Mouse (Mus musculus) embryonic facial prominence, embryonic 13.5 days (tissue): ENCODE measurements around the gene Abcc6. TPM values are rescaled to one million over a fixed set of nuclear protein-coding genes. Genes with fewer than 3 reads are reported as not detected.

ENCODE experiments used
- ATAC-seq: fragments of 200-750 bp; cut with Nextera tagmentation; 2 replicates; pipeline ENCODE4 v1.8.0; 2017; ENCODE audit warnings: low read depth; ENCODE audit not compliant: insufficient number of reproducible peaks, insufficient read depth, low FRiP score, low TSS enrichment
- H3K27ac ChIP-seq: fragments of 300-500 bp; sonication (generic); 2 replicates; pipeline ENCODE4 v1.5.1; 2015; ENCODE audit warnings: moderate library complexity, mild to moderate bottlenecking, inconsistent platforms
- H3K27me3 ChIP-seq: fragments of 300-500 bp; sonication (generic); 2 replicates; pipeline ENCODE4 v1.6.1; 2015; ENCODE audit warnings: mild to moderate bottlenecking, inconsistent platforms
- H3K36me3 ChIP-seq: fragments of 300-500 bp; sonication (generic); 2 replicates; pipeline ENCODE4 v1.6.1; 2015; ENCODE audit warnings: mild to moderate bottlenecking, inconsistent platforms
- H3K4me1 ChIP-seq: fragments of 300-500 bp; sonication (generic); 2 replicates; pipeline ENCODE4 v1.6.1; 2015; ENCODE audit warnings: inconsistent platforms
- H3K4me2 ChIP-seq: fragments of 300-500 bp; sonication (generic); 2 replicates; pipeline ENCODE4 v1.6.1; 2015; ENCODE audit warnings: moderate library complexity, mild to moderate bottlenecking, inconsistent platforms
- H3K4me3 ChIP-seq: fragments of 300-500 bp; sonication (generic); 2 replicates; pipeline ENCODE4 v1.5.1; 2015; ENCODE audit warnings: mild to moderate bottlenecking, inconsistent platforms
- H3K9ac ChIP-seq: fragments of 300-500 bp; sonication (generic); 2 replicates; pipeline ENCODE4 v1.6.1; 2015; ENCODE audit warnings: mild to moderate bottlenecking, inconsistent platforms
- H3K9me3 ChIP-seq: fragments of 300-500 bp; sonication (generic); 2 replicates; pipeline ENCODE4 v1.6.1; 2016; ENCODE audit warnings: inconsistent platforms
- WGBS: fragments of 180-500 bp; shearing (Covaris S2); methylation state at CpG from one replicate; pipeline ENCODE4 v1.1.7; 2015; ENCODE audit warnings: mixed read lengths; 5-methylcytosine and 5-hydroxymethylcytosine counted together
- polyA plus RNA-seq: library from polyadenylated mRNA; unstranded; fragments of >200 nt; fragmentation: Nextera tagmentation; extraction: Ambion mirVana; gene quantifications from 2 replicates; pipeline ENCODE4 v1.2.1, GENCODE M21; 2015

Abcc6 gene
- polyA plus RNA-seq, 1 experiment from 2014 or later, result 0.25 TPM

DNA sequence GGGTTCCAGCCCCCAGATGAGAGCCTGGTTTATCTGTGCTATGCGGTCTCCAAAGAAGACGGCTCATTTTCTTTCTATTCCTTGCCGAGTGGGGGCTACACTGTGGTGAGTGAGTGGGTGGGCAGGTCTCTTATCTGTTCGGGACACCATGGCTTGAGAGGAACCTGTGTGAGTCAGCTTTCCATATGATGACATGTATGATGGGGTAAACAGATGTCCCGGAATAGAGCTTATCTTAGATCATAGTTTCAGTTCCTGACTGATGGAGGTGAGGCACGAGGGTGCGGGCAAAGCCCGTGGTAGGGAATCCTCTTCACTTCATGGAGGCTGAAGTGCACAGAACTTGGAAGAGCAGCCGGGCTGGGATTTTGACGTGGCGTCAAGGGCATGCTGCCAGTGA is 15.8 kb upstream of the Abcc6 start:
- 92% methylated on average over 11 of the region's 11 CpGs for WGBS
- Histone ChIP-seq H3K4me1 (no peaks in the 10 kb centered on the region), H3K27ac (no peak overlapping the region), H3K27me3 (no peaks in the 10 kb centered on the region), H3K36me3 (peaks cover 85% of the 10 kb centered on the region), H3K4me3 (no peak overlapping the region), H3K9me3 (no peaks in the 10 kb centered on the region), H3K9ac (no peak overlapping the region), H3K4me2 (no peak overlapping the region)
- no peak for ATAC-seq

- Histone ChIP-seq H3K9me3 (no peaks in the 10 kb centered on the region), H3K9ac (no peak overlapping the region), H3K4me3 (no peak overlapping the region), H3K36me3 (peaks cover 86% of the 10 kb centered on the region), H3K27me3 (no peaks in the 10 kb centered on the region), H3K27ac (no peak overlapping the region), H3K4me1 (no peaks in the 10 kb centered on the region), H3K4me2 (no peak overlapping the region)
- 87% methylated on average over 10 of the region's 10 CpGs for WGBS
- no peak for ATAC-seq
Observed at GRCm38 (mm10) chr7:46044106-46044505, 14.0 kb upstream of the Abcc6 start.

GRCm38 (mm10) chr7:46039873-46040272 is 9.8 kb upstream of the Abcc6 start:
- no peaks in the 10 kb centered on the region for H3K9me3 ChIP-seq
- H3K4me3 ChIP-seq, result no peak overlapping the region
- H3K36me3 ChIP-seq, result peaks cover 70% of the 10 kb centered on the region
- 66% methylated on average over 2 of the region's 2 CpGs for WGBS
- no peak for ATAC-seq
- H3K4me1 ChIP-seq, result peaks cover 10% of the 10 kb centered on the region
- H3K27me3 ChIP-seq, result no peaks in the 10 kb centered on the region
- no peak overlapping the region for H3K4me2 ChIP-seq
- H3K27ac ChIP-seq, result peak overlapping the region; percentile 55
- H3K9ac ChIP-seq, result no peak overlapping the region

DNA sequence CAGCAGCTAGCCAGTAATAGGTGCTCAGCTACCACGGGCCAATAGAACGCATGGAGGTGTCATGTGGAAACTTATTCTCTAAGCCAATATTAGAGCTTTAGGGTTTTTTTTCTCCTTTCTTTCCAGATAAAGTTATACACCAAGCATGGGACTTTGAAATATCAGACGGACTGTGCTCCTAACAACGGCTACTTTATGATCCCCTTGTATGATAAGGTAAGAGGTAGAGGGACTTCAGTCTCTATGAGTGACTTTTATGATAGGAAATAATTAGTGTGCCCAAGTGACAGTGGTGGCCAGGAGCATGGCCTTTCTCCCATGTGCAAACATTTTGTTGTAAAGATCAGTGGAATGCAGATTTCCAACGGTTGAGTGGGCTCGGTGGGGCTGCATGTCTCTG is 7.3 kb upstream of the Abcc6 start:
- no peak for ATAC-seq
- no peak overlapping the region for H3K9ac ChIP-seq
- no peaks in the 10 kb centered on the region for H3K27me3 ChIP-seq
- 91% methylated on average over 6 of the region's 6 CpGs for WGBS
- H3K27ac ChIP-seq, result no peak overlapping the region
- no peak overlapping the region for H3K4me2 ChIP-seq
- H3K4me1 ChIP-seq, result peaks cover 22% of the 10 kb centered on the region
- H3K36me3 ChIP-seq, result peaks cover 46% of the 10 kb centered on the region
- H3K4me3 ChIP-seq, result no peak overlapping the region
- H3K9me3 ChIP-seq, result no peaks in the 10 kb centered on the region

GRCm38 (mm10) chr7:46035468-46035867 is 5.4 kb upstream of the Abcc6 start:
- Histone ChIP-seq H3K4me2 (no peak overlapping the region), H3K4me1 (peaks cover 22% of the 10 kb centered on the region), H3K27ac (no peak overlapping the region), H3K36me3 (peaks cover 27% of the 10 kb centered on the region), H3K9ac (0 out of 2 replicates have a peak overlapping the region, but pooled peaks have one; percentile 88), H3K9me3 (no peaks in the 10 kb centered on the region), H3K27me3 (no peaks in the 10 kb centered on the region), H3K4me3 (no peak overlapping the region)
- WGBS, result 76% methylated on average over 2 of the region's 2 CpGs
- ATAC-seq, result no peak

DNA sequence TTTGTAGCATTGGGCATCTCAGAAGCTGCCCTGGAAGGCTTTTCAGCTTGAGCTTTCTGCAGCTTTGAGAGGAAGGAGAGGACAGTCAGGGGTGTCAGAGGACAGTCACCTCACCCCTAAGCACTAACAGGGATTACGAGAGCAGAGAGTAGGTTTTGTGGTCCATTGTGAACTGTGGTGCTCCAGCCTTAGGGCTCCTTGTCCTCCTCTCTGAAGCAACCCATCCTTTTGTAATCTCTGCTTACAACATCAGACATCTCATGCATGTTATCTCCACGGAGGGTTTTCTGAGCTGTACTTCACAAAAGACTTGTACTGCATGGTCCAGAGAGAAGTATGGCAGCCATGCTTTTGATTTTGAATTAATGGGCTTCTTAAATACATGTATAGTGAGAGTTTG is 4.9 kb upstream of the Abcc6 start:
- H3K9ac ChIP-seq, result peak overlapping the region; percentile 88
- peaks cover 22% of the 10 kb centered on the region for H3K36me3 ChIP-seq
- no peak for ATAC-seq
- 81% methylated on average over 2 of the region's 2 CpGs for WGBS
- no peak overlapping the region for H3K27ac ChIP-seq
- H3K4me1 ChIP-seq, result peaks cover 27% of the 10 kb centered on the region
- H3K4me2 ChIP-seq, result peak overlapping the region; percentile 79
- H3K9me3 ChIP-seq, result no peaks in the 10 kb centered on the region
- H3K4me3 ChIP-seq, result peak overlapping the region; percentile 82
- peaks cover 4% of the 10 kb centered on the region; the same call in 1 of the 2 replicates for H3K27me3 ChIP-seq

DNA sequence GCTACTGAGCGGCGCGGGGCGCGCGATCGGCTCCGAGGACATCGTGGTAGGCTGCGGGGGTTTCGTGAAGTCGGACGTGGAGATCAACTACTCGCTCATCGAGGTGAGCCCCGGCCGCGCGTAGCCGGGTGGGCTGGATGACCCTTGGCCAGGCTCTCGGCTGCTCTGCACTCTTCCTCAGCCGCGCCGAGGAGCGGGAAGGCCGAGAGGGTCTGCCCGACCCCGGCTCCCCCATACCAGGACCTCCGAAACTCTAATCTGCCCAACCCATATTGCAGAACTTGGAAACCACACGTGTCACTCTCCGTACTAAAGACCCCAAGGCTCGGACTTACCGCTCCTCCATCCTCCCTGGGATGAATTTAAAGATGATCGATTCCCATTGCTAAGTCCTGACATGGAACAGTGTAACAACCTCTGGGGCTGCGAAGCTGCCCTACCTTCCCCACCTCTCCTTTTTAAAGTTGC is 3.8 kb upstream of the Abcc6 start:
- H3K4me3 ChIP-seq, result peak overlapping the region; percentile 82
- peaks cover 31% of the 10 kb centered on the region for H3K4me1 ChIP-seq
- H3K4me2 ChIP-seq, result peak overlapping the region; percentile 79
- ATAC-seq, result no peak
- peaks cover 5% of the 10 kb centered on the region; the same call in 1 of the 2 replicates for H3K27me3 ChIP-seq
- no peaks in the 10 kb centered on the region for H3K9me3 ChIP-seq
- peak overlapping the region; percentile 88 for H3K9ac ChIP-seq
- under 1% methylated on average over 35 of the region's 35 CpGs for WGBS
- H3K27ac ChIP-seq, result 0 out of 2 replicates have a peak overlapping the region, but pooled peaks have one; percentile 7
- H3K36me3 ChIP-seq, result peaks cover 16% of the 10 kb centered on the region

DNA sequence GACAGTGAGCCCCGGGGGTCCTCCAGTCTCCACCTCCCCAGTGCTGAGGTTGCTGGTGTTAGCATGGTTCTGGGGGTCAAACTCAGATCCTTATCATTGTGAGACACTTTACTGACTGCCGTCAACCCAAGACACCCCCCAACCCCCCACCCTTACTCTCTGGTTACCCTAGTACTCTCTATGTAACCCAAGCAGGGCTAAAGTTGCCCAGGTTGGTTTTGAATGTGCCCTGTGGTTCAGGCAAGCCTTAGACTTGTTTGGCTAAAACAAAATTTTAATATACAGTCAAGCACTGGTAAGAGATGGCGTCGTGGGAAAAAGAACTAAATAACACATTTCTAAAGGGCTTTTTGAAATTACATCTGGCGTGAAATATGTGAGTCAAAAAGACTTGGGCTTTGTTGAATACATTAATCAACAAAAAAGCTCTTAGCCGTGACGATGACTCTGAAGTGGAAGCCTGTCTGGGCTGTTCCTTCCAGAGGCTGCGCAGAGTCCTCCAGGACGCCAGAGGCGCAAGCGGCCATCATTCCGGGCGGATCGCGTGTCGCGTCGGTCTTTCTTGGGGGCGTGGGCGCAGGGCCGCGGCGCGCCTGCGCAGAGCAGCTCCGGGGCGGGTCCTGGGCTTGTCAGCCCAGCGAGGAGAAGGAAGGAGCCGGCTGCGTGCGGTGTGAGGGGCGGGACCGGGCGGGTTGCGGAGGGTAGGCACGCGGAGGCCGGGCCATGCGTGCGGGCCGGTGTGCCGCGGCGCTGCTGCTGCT is 3.2 kb upstream of the Abcc6 start, which contains the start of gene Nomo1:
Gene Nomo1 (plus strand): TSS at position 590 of the 761 bp plus-strand sequence.
- Histone ChIP-seq H3K4me3 (peak within 1 kb of the TSS; percentile 82), H3K4me2 (peak within 1 kb of the TSS; percentile 79), H3K9me3 (no peaks in the 10 kb centered on the region), H3K4me1 (peaks cover 31% of the 10 kb centered on the region), H3K9ac (peak within 1 kb of the TSS; percentile 88), H3K36me3 (peaks cover 10% of the 10 kb centered on the region), H3K27me3 (peaks cover 5% of the 10 kb centered on the region; the same call in 1 of the 2 replicates), H3K27ac (0 out of 2 replicates have a peak within 1 kb of the TSS, but pooled peaks have one; percentile 7)
- peak; percentile 89 for ATAC-seq
- 6% methylated on average over 44 of the region's 44 CpGs for WGBS

GRCm38 (mm10) chr7:46031075-46031474 is 973 bp upstream of the Abcc6 start:
- Histone ChIP-seq H3K9ac (no peak overlapping the region), H3K4me3 (no peak overlapping the region), H3K27me3 (peaks cover 5% of the 10 kb centered on the region; the same call in 1 of the 2 replicates), H3K27ac (no peak overlapping the region), H3K9me3 (no peaks in the 10 kb centered on the region), H3K4me2 (no peak overlapping the region), H3K36me3 (no peaks in the 10 kb centered on the region), H3K4me1 (peaks cover 28% of the 10 kb centered on the region)
- no peak for ATAC-seq
- WGBS, result 75% methylated on average over 2 of the region's 2 CpGs

DNA sequence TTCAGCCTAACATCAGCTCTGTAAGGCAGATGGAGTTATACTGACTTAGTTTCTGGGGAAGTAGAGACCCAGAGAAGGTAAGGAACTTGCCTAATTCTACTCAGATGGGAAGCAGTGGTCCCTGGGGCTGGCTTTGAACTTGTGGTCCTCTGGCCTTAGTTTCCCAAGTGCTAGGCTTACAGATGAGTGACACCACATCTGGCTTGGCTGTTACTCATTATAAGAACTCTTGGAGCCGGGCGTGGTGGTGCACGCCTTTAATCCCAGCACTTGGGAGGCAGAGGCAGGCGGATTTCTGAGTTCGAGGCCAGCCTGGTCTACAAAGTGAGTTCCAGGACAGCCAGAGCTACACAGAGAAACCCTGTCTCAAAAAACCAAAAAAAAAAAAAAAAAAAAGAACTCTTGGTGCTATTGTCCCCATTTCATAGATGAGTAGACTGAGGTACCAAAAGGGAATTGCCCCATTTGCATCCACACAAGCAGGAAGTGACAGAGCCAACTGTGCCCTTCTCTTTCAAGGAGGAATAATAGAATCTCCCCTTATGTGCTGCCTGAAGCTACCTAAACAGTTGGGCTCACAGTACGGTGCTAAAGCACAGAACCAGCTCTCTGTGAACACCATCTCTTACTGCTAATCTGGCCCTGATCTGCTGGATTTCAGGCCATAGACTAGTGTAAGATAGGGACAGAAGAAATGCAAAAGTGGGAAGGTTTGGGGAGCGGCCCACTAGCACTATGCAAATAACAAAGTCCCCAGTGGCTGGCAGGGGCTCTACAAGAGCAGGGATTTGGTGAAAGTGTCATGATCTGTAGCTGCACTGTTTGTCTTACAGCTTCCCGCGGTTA is 580 bp downstream of the Abcc6 start:
- peak overlapping the region; percentile 60 for H3K9ac ChIP-seq
- peak overlapping the region; percentile 6; the same call in 1 of the 2 replicates for H3K4me3 ChIP-seq

GRCm38 (mm10) chr7:46028681-46029080 is 1.4 kb downstream of the Abcc6 start:
- peaks cover 5% of the 10 kb centered on the region; the same call in 1 of the 2 replicates for H3K27me3 ChIP-seq

More for the DNA sequence above, 580 bp downstream of the Abcc6 start:
- no peak for ATAC-seq
- H3K27ac ChIP-seq, result no peak overlapping the region
- no peaks in the 10 kb centered on the region for H3K9me3 ChIP-seq
- peaks cover 5% of the 10 kb centered on the region; the same call in 1 of the 2 replicates for H3K27me3 ChIP-seq
- WGBS, result 64% methylated on average over 9 of the region's 9 CpGs
- no peaks in the 10 kb centered on the region for H3K36me3 ChIP-seq
- H3K4me1 ChIP-seq, result peaks cover 17% of the 10 kb centered on the region
- H3K4me2 ChIP-seq, result peak overlapping the region; percentile 45

More at GRCm38 (mm10) chr7:46028681-46029080, 1.4 kb downstream of the Abcc6 start:
- WGBS, result 91% methylated on average over 10 of the region's 10 CpGs
- Histone ChIP-seq H3K4me3 (no peak overlapping the region), H3K36me3 (no peaks in the 10 kb centered on the region), H3K4me2 (no peak overlapping the region), H3K9ac (no peak overlapping the region), H3K27ac (no peak overlapping the region), H3K4me1 (peaks cover 13% of the 10 kb centered on the region; the same call in 1 of the 2 replicates), H3K9me3 (no peaks in the 10 kb centered on the region)
- ATAC-seq, result no peak
